Mouse (Mus musculus): ENCODE results near the gene Bax. TPM values are rescaled to one million over a fixed set of nuclear protein-coding genes. Genes with fewer than 3 reads are reported as not detected.

Bax gene
- total RNA-seq, 2 experiments from 2014 or later: 60.1 to 64.5 TPM

- no peak for DNase-seq
Measured at GRCm38 (mm10) chr7:45415636-45416035, 51.1 kb downstream of the Bax start.

GRCm38 (mm10) chr7:45414740-45415224 is 51.9 kb downstream of the Bax start:
- DNase-seq: no peak

GRCm38 (mm10) chr7:45413864-45414739 is 52.6 kb downstream of the Bax start:
- DNase-seq: no peak

GRCm38 (mm10) chr7:45413113-45413863 is 53.4 kb downstream of the Bax start, which contains the start of gene Ntf5:
TSS of gene Ntf5 (plus strand) at chr7:45413695.
- peak; percentile 21 to 26 for DNase-seq

DNA sequence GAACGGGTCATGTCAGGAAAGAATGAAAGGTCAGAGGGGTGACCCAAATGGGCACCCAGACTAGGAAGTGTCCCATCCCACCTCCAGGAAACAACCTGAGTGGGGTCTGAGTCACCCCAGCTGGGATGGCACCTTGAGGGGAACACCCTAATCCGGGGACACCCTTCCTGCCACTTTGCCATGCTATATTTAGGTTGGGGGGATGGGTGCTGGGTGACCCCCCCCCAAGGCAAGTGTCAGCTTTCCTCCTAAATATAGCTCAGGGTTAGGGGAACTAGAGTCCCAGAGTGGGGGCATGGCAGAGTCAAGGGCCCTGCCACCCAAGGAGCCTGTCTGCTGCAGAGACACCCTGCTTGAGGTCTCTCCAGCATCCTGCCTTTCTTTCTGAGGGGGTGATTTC is 54.3 kb downstream of the Bax start:
- DNase-seq: no peak

Small RNA genes within 50 kb of the gene (microRNA-seq; reads per million reads assigned to microRNA genes)
- gene Gm22133: 0.75 reads per million

Other genes starting within 250 kb of the Bax start
- 1 to 10 TPM; 2.2 to 4.1 TPM for gene Cd37, start 227.8 kb downstream of the Bax start, total RNA-seq (2021)
- not detected for gene Slc6a16, start 225.8 kb downstream of the Bax start, total RNA-seq (2021)
- under 1 TPM in 1 of 2 experiments, not detected in 1; 0.13 TPM for gene Slc6a21, start 189.4 kb downstream of the Bax start, total RNA-seq (2021)
- 1 to 10 TPM; 5.7 to 8.5 TPM for gene Trpm4, start 133.1 kb downstream of the Bax start, total RNA-seq (2021)
- gene Hrc, start 131.6 kb downstream of the Bax start, total RNA-seq (2021): under 1 TPM in 1 of 2 experiments, not detected in 1; 0.13 TPM
- 1 to 10 TPM; 1.5 to 1.7 TPM for gene Ppfia3, start 99.9 kb downstream of the Bax start, total RNA-seq (2021)
- gene Lin7b, start 96.3 kb downstream of the Bax start, total RNA-seq (2021): 1 to 10 TPM in 1 of 2 experiments, under 1 TPM in 1; 0.70 to 2.8 TPM
- 100 to 1,000 TPM; 223 to 308 TPM for gene Snrnp70, start 71.2 kb downstream of the Bax start, total RNA-seq (2021)
- not detected for gene Kcna7, start 61.2 kb downstream of the Bax start, total RNA-seq (2021)
- not detected for gene Ntf5, start 53.2 kb downstream of the Bax start, total RNA-seq (2021)
- gene Lhb, start 46.1 kb downstream of the Bax start, total RNA-seq (2021): not detected
- 10 to 100 TPM; 41.7 to 43.9 TPM for gene Gys1, start 32.1 kb downstream of the Bax start, total RNA-seq (2021)
- gene Ruvbl2, start 28.8 kb downstream of the Bax start, total RNA-seq (2021): 10 to 100 TPM; 50.3 to 56.3 TPM
- 1,000 to 10,000 TPM in 1 of 2 experiments, 100 to 1,000 TPM in 1; 896 to 1,448 TPM for gene Ftl1, start 7.0 kb downstream of the Bax start, total RNA-seq (2021)
- 1 to 10 TPM in 1 of 2 experiments, under 1 TPM in 1; 0.86 to 2.1 TPM for gene Tulp2, start 15.0 kb upstream of the Bax start, total RNA-seq (2021)
- 10 to 100 TPM; 39.2 to 52.3 TPM for gene Gm45808, start 19.9 kb upstream of the Bax start, total RNA-seq (2021)
- gene Dhdh, start 21.9 kb upstream of the Bax start, total RNA-seq (2021): 10 to 100 TPM; 57.8 to 75.6 TPM
- gene Nucb1, start 43.5 kb upstream of the Bax start, total RNA-seq (2021): 100 to 1,000 TPM; 263 to 267 TPM
- 10 to 100 TPM; 45.7 to 68.4 TPM for gene Ppp1r15a, start 59.4 kb upstream of the Bax start, total RNA-seq (2021)
- gene Plekha4, start 59.4 kb upstream of the Bax start, total RNA-seq (2021): 1 to 10 TPM; 3.5 to 4.2 TPM
- 1 to 10 TPM in 1 of 2 experiments, under 1 TPM in 1; 0.56 to 1.2 TPM for gene Hsd17b14, start 88.0 kb upstream of the Bax start, total RNA-seq (2021)
- 100 to 1,000 TPM; 165 to 289 TPM for gene Bcat2, start 103.3 kb upstream of the Bax start, total RNA-seq (2021)
- gene Fgf21, start 148.6 kb upstream of the Bax start, total RNA-seq (2021): under 1 TPM in 1 of 2 experiments, not detected in 1; 0.33 TPM
- not detected for gene Fut1, start 150.4 kb upstream of the Bax start, total RNA-seq (2021)
- gene Izumo1, start 154.9 kb upstream of the Bax start, total RNA-seq (2021): under 1 TPM; 0.16 to 0.20 TPM
- gene Rasip1, start 160.6 kb upstream of the Bax start, total RNA-seq (2021): 10 to 100 TPM; 18.7 to 26.0 TPM
- gene Mamstr, start 173.1 kb upstream of the Bax start, total RNA-seq (2021): 10 to 100 TPM in 1 of 2 experiments, 1 to 10 TPM in 1; 3.0 to 11.0 TPM
- under 1 TPM in 1 of 2 experiments, not detected in 1; 0.17 TPM for gene Fut2, start 199.5 kb upstream of the Bax start, total RNA-seq (2021)
- gene Ntn5, start 217.1 kb upstream of the Bax start, total RNA-seq (2021): under 1 TPM; 0.23 to 0.83 TPM
- under 1 TPM; 0.23 to 0.99 TPM for gene Sec1, start 227.5 kb upstream of the Bax start, total RNA-seq (2021)
- 10 to 100 TPM in 1 of 2 experiments, 1 to 10 TPM in 1; 8.6 to 10.2 TPM for gene Car11, start 232.9 kb upstream of the Bax start, total RNA-seq (2021)
- 100 to 1,000 TPM; 125 to 262 TPM for gene Dbp, start 238.2 kb upstream of the Bax start, total RNA-seq (2021)
- gene Rpl18, start 248.6 kb upstream of the Bax start, total RNA-seq (2021): 1,000 to 10,000 TPM; 1,050 to 1,062 TPM

Data from adrenal gland, postnatal 36 days (tissue).